Mouse (Mus musculus) thymus, postnatal 0 days (tissue): ENCODE results near the gene Msl2. TPM values are rescaled to one million over a fixed set of nuclear protein-coding genes. Genes with fewer than 3 reads are reported as not detected.

Experiments used
- DNase-seq: peaks from one replicate; pipeline ENCODE4 v3.0.0-alpha.2; 2015; ENCODE audit warnings: low spot score
- polyA plus RNA-seq: library from polyadenylated mRNA; unstranded; fragments of >200 nt; fragmentation: Nextera tagmentation; extraction: Ambion mirVana; gene quantifications from 2 replicates; pipeline ENCODE4 v1.2.1, GENCODE M21; 2015

Gene Msl2
- 9.5 and 11.7 TPM in 2 replicates for polyA plus RNA-seq

GRCm38 (mm10) chr9:101073987-101074331 lies at the start of gene Msl2:
Msl2 (plus strand) TSS chr9:101074101.
- DNase-seq: no peak

- DNase-seq: no peak
Measured at GRCm38 (mm10) chr9:101033761-101034447, 40.0 kb upstream of the Msl2 start.

- DNase-seq: peak; percentile 99
Measured at GRCm38 (mm10) chr9:101034448-101035098, 39.3 kb upstream of the Msl2 start, which contains the start of gene Pccb. Pccb (minus strand) TSS chr9:101034898.

DNA sequence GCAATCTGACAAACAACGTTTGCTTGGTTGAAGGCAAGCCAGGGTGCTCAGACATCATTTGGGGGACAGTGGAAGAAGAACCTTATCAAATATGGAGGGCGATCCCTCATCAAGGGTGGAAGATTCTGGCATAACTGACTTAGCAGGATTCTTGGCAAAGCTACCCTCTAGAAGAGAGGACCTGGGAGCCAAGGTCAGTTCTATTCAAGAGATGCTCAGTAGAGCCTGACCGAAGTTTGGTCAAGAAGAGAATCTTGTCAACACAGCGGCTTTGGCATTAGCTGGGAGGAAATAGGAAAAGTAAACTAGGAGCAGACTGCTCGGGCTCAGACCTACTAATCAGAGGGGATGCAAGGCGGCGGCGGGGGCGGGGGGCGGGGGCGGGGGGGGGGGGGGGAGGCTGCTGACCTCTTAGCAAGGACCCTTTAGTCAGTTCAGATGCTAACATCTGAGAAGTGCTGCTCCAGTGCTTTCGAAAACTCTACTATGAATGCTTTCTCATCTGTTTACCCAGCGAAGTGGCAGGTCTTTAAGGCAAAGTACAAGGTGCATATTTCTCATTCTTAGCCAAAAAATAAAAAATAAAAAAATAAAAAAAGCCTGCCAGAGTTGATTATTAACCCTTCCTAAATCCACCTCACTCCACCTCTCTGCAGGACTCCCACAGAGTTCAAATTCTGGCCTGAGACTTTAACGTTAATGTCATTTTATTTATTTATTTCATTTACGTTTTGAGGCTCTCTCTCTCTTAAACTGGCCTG lies 37.9 kb upstream of the Msl2 start:
- DNase-seq: no peak

DNA sequence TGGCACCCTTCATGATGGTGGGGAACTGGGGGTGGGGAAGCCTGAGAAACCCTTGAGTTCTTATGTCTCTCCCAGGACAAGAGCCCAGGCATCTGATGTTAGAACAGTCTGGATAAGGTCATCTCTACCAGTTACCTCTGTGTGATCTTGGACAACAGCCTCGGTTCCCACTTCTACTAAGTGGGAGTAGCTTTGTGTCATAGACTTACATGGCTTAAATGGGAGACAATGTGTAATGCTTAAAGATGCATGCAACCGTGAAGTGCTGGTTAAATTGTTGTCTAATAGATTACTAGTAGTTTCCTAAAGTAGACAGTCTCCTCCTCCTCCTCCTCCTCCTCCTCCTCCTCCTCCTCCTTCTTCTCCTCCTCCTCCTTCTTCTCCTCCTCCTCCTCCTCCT lies 37.0 kb upstream of the Msl2 start:
- no peak for DNase-seq

- no peak for DNase-seq
Measured at GRCm38 (mm10) chr9:101037396-101037795, 36.5 kb upstream of the Msl2 start.

DNA sequence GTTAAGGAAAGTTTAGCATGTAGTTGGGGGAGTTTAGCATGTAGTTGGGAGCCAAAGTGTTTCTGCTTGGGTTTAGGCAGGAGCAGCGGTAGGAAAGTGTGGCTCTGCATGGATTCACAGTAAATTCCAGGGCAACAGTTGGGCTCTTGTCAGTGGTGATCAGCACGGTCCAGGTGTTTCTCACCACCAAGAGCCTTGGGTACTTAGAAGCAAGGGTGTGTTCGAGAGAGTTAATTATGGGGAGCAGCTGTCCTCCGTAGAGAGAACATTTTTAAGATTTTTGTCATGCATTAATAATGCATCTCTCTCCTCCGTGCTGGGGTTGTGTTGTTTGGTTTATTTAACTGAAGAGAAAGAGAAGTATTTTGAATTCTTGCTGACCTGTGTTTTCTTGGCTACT lies 35.3 kb upstream of the Msl2 start:
- DNase-seq: no peak

DNA sequence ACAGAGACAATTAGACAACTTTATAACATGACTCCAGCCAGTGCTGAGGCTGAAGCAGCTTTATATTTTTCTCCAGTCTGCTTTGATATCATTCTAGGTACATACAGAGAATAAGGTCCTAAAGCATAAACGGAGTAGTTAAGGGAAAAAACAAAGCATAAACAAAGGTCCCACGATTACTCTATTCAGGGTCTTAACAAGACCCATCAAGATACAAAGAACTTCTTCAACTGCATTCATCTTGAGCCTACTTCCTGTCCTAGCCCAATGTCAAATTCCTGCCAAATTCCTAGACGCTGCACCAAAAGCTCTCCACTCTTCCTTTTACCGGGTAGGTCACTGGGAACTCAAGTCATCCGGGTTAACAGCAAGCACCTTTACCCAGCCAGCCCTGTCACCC lies 32.4 kb upstream of the Msl2 start:
- no peak for DNase-seq

GRCm38 (mm10) chr9:101042249-101042648 lies 31.7 kb upstream of the Msl2 start:
- no peak for DNase-seq

DNA sequence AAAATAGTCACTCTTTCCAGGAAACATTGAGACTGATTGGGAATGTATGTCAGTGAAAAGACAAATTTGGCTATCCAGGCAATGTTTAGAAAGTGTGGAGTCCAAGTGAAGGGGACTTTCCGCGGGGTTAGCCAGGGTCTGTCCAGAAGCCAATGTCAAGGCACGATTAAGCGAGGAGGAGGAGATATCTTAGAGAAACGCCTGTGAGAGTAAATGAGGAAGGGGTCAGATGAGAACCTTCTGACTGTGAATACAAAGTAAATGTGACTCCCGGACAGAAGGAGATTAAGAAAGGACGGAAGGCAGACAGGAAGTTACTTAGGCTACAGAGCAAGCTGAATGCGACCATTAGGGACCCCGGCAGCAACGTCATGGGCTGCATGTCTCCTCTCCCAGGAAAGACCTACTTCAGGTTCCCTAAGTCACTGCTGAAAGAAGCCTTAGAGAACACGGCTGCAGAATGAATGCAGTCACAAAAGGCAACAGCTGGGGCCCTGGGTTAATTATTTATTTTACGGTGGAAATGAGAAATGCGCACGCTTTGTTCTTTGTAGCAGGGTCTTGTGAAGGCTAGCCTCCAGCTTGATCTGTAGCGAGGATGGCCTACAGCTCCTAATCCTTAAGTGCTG lies 28.1 kb upstream of the Msl2 start:
- no peak for DNase-seq

- no peak for DNase-seq
Measured at GRCm38 (mm10) chr9:101052007-101052406, 21.9 kb upstream of the Msl2 start.

DNA sequence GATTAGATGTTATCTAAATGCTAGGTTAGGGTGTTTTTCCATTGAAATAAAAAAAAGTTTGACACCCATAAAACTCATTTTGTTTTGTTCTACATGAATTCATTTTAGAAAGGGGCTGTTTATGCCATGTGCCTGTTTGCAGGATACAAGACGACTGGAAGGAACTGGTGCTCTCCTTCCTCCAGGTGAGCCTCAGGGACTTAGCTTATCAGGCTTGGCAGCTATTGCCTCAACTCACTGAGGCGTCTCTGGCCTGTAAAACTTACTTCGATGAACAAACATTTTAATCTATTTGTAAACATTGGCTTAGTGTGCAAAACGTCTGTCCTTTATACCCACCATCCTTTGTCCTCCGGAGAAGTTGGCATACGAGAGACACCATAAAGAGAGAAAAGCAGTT lies 21.2 kb upstream of the Msl2 start:
- no peak for DNase-seq

GRCm38 (mm10) chr9:101053279-101053678 lies 20.6 kb upstream of the Msl2 start:
- no peak for DNase-seq

GRCm38 (mm10) chr9:101057156-101057555 lies 16.7 kb upstream of the Msl2 start:
- peak; percentile 20 for DNase-seq

DNA sequence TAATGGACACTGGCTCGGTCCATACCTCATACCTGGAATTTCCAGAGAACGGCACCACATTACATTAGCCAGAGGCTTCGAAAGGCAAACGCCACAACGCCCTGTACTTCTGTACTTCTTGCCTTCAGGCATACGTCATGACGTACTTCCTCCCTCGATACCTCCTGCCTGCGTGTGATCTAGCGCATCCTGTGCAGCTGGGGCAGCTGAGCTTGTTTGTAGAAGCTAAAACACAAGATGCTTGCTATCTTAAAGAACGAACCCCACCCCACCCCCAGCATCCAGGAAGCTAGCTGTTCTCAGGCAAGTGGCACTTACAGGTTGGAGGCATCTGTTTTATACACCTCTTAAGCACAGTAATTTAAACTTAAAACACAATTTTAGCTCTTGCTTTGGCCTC lies 12.9 kb upstream of the Msl2 start:
- peak; percentile 96 for DNase-seq

- no peak for DNase-seq
Measured at GRCm38 (mm10) chr9:101062253-101062780, 11.6 kb upstream of the Msl2 start.

DNA sequence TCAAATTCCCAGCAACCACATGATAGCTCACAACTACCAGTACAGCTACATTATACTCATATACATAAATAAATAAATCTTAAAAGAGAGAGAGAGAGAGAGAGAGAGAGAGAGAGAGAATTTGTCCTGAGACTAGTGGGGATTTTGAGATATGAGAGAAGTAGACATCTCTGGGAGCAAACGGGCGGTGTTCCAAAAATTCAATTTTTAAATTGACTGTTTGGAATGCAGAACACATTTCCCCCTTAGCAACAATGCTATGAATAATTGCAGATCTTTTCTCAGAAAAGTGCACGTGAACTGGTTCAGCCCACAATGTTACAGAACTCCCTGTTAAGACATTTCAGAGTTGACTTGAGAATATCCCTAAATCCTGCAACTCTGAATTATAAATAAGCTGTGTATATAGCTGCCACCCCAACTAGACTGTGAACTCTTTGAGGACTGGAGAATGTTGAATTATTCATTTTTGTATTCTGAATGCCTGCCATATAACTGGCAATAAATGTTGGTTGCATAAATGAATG lies 8.8 kb upstream of the Msl2 start:
- no peak for DNase-seq

GRCm38 (mm10) chr9:101069781-101070180 lies 4.1 kb upstream of the Msl2 start:
- no peak for DNase-seq

DNA sequence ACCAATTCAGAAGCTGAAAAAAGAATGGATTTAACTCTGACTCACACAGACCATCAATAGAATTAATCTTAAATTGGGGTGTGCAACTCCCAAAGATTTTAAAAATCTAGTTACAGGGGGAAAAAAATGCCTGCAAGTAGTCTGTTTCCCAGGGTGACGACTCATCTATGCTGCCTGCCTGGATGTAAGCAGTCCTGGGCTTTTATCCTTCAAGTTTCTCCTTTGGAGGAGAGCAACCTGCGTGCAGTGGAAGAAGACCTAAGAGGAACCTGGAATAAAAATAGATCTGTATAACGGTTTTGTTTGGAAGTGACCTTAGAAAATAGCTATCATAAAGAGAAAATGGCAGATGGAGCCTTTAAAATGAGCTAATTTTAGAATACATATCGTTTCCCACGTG lies 1.4 kb upstream of the Msl2 start:
- no peak for DNase-seq

DNA sequence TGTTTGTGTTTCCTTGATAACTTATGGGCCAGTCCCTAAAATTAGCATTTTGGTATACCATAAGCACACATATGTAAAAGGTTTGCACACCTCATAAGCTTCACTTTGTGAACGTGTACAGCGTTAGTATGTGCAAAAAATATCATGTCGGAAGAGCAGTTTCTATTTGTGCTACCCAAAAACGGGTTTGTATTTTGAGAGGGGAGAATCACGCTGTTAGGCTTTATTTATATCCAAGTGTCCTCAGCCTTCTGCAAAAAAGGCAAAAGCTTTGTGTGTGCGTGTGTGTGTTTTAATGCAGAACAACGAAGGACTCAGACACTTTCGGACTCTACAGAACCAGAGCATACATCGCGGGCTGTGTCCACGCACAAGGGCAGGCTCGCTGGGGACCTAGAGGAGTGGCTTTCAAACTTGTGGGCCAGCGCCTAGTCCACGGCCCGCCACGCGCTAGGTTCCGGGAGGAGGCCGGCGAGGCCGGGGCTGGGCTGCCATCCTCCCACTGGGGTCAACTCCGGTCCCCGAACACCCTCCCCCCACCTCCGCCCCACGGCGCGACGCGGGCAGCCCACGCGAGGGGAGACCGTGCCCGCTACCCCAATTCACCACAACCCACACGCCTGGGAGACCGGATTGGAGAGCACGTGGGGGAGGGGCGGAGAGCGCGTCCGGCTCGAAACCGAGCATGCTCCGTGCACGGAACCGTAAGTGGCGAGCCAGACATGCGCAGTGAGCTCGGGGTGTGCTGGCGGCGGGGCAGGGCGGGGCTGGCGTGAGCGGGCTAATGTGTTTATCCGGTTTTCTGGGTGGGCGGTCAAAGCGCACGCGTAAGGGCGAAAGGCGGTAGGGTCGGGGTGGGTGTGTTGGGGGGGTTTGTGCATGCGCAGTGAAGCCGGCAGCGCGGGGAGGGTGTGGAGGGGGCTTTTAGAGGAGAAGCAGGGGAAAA lies 587 bp upstream of the Msl2 start:
- DNase-seq: peak; percentile 98
